Mouse (Mus musculus): Measurements from ENCODE around the gene Fam19a1.

DNA sequence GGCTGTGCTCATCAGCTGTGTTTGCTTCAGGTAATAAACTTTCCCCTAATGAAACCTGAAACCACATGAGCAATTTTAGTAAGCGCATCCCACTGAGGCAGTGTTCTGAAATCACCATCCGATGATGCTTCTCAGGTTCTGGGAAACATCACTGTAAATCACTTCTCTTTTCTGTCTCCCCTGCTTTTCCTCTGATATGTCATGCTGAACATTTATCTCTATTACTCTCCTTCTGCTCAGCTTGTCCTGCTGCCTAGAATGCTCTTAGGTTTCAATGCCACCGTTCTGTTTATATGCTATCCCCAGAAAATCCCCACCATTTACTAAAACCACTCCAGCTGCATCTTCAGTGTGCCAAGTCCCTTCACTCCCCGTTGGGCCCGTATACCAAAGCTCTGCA, 386.5 kb downstream of the Fam19a1 start:
- TF ChIP-seq CTCF (IDR thresholded peaks at IDR 0.05; ENCODE audit: low read depth, low read length), result no peak
- no peak for TF ChIP-seq POLR2A (IDR thresholded peaks at IDR 0.05; ENCODE audit: insufficient read depth, low read length)

All from ES-Bruce4 (cell line).